Mouse (Mus musculus) myocyte (in vitro differentiated cells): ENCODE results near the gene Gm29582. TPM values are rescaled to one million over a fixed set of nuclear protein-coding genes. Genes with fewer than 3 reads are reported as not detected.
"Not testable (repeated sequence)": the region's sequence is repeated elsewhere in the genome, so short reads cannot be mapped to it uniquely, and the experiment has no call there.

ENCODE experiments used
- H3K27me3 ChIP-seq: one replicate; pipeline ENCODE4 v1.6.1; 2011; ENCODE audit not compliant: control insufficient read depth, insufficient read depth, insufficient read length
- H3K36me3 ChIP-seq: one replicate; pipeline ENCODE4 v1.6.1; 2011; ENCODE audit not compliant: control insufficient read depth, insufficient read depth
- H3K4me2 ChIP-seq: one replicate; pipeline ENCODE4 v1.6.1; 2011; ENCODE audit warnings: low read depth, control low read depth
- H3K4me3 ChIP-seq: one replicate; pipeline ENCODE4 v1.5.1; 2011; ENCODE audit warnings: mild to moderate bottlenecking, control low read depth, moderate library complexity
- H3K79me2 ChIP-seq: one replicate; pipeline ENCODE4 v1.6.1; 2011; ENCODE audit not compliant: control insufficient read depth, insufficient read depth
- H3ac ChIP-seq: one replicate; pipeline ENCODE4 v1.6.1; 2011; ENCODE audit not compliant: control insufficient read depth, insufficient read length
- polyA plus RNA-seq: library from polyadenylated mRNA; unstranded; fragments of >200 nt; fragmentation: generic; extraction: Trizol; gene quantifications from one replicate; pipeline ENCODE4 v1.2.1, GENCODE M21; 2012; ENCODE audit warnings: missing spikeins

Gene Gm29582
- polyA plus RNA-seq, result not detected

DNA sequence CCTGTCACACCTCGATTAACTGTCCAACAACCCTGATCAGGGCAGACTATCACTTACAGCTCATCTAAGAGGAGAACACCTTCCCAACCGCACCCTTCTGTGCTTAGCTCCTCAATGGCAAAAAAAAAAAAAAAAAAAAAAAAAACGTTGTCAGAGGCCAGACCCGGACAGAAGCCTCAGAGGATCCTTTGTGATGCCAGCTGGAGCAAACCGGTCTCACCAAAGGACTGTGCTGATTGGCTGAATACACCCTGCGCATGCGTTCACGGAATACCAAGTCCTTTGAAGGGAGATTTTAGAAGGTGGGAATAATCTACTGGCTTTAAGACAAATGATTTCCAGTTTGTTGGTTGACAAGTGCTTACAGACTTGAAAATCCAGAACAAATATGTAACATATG lies at the start of gene Gm29582:
Gm29582 (minus strand) TSS at position 101 of the 400 bp plus-strand sequence.
- H3ac ChIP-seq, H3K79me2 ChIP-seq, H3K4me3 ChIP-seq, H3K27me3 ChIP-seq, H3K36me3 ChIP-seq, H3K4me2 ChIP-seq: not testable (repeated sequence)
